Mouse (Mus musculus) spleen, adult 2 months (tissue): ENCODE results near the gene Fut11. TPM values are rescaled to one million over a fixed set of nuclear protein-coding genes. Genes with fewer than 3 reads are reported as not detected.

Experiments
- DNase-seq, 2 experiments: peaks; one replicate each; pipeline versions ENCODE4 v3.0.0 to v3.0.0-alpha.2; 2012 to 2021; ENCODE audit warnings: low spot score in 2 of 2, low read depth in 1 of 2
- H3K27ac ChIP-seq: fragments of 200-500 bp; 2 replicates; pipeline ENCODE4 v1.5.1; 2012; ENCODE audit warnings: low read length, inconsistent platforms; ENCODE audit not compliant: insufficient read depth
- H3K27me3 ChIP-seq: fragments of 200-500 bp; 2 replicates; pipeline ENCODE4 v1.6.1; 2012; ENCODE audit warnings: mild to moderate bottlenecking, moderate library complexity, low read length, inconsistent platforms; ENCODE audit not compliant: control insufficient read depth, insufficient read depth
- H3K36me3 ChIP-seq: fragments of 200-500 bp; 2 replicates; pipeline ENCODE4 v1.6.1; 2012; ENCODE audit warnings: mild to moderate bottlenecking, low read length, inconsistent platforms; ENCODE audit not compliant: control insufficient read depth, insufficient read depth
- H3K4me1 ChIP-seq: fragments of 200-500 bp; 2 replicates; pipeline ENCODE4 v1.6.1; 2011; ENCODE audit warnings: inconsistent platforms; ENCODE audit not compliant: control insufficient read depth, insufficient read depth, insufficient read length
- H3K4me3 ChIP-seq: fragments of 200-500 bp; 2 replicates; pipeline ENCODE4 v1.5.1; 2011; ENCODE audit warnings: mild to moderate bottlenecking, inconsistent platforms; ENCODE audit not compliant: insufficient read depth, insufficient read length; ENCODE audit errors: extremely low read depth
- CTCF ChIP-seq: fragments of 200-500 bp; IDR thresholded peaks from 2 replicates; pipeline ENCODE4 v1.5.1; 2011; ENCODE audit warnings: mild to moderate bottlenecking, inconsistent platforms; ENCODE audit not compliant: insufficient read depth, insufficient read length, insufficient replicate concordance; ENCODE audit errors: extremely low read depth
- POLR2A ChIP-seq: fragments of 200-500 bp; IDR thresholded peaks from 2 replicates; pipeline ENCODE4 v1.6.1; 2011; ENCODE audit warnings: low read depth, low read length, inconsistent platforms
- WGBS: fragments of 180-500 bp; shearing (Covaris S2); methylation state at CpG from one replicate; pipeline ENCODE4 v1.1.7; 2018; 5-methylcytosine and 5-hydroxymethylcytosine counted together
- polyA plus RNA-seq: library from polyadenylated mRNA; depleted of rRNA; stranded (reverse); fragments of >200 nt; gene quantifications from 2 replicates; pipeline ENCODE4 v1.2.3, GENCODE M21; 2012

Fut11 gene
- polyA plus RNA-seq, 1 experiment, result 10.5 TPM

DNA sequence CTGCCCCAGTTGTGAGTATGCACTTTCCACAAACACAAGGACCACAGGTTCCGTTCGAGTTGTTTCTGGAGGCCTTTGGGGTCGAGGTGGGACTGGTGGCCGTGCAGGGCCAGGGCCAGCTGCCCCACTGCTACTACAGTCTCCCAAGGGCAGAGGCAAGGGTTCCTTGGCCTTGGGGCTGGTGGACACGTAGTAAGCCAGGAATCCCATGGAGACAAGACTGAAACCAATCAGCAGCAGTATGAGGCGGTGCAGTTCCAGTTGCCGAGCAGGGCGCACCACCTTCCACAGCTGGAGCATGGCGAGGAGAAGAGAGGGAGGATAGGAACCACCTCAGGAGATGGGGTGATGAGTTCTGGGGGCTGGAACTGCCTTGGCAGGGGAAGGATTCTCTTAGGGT, 35.1 kb downstream of the Fut11 start:
- TF ChIP-seq CTCF, result no peak
- TF ChIP-seq POLR2A, result no peak
- H3K36me3 ChIP-seq, result peaks cover 31% of the 10 kb centered on the region
- 92% methylated on average over 9 of the region's 9 CpGs for WGBS
- DNase-seq, result no peak
- H3K27ac ChIP-seq, result no peak overlapping the region
- peaks cover 3% of the 10 kb centered on the region; the same call in 1 of the 2 replicates for H3K4me1 ChIP-seq
- no peaks in the 10 kb centered on the region for H3K27me3 ChIP-seq
- no peak overlapping the region for H3K4me3 ChIP-seq

- Histone ChIP-seq H3K4me1 (peaks cover 3% of the 10 kb centered on the region; the same call in 1 of the 2 replicates), H3K27me3 (no peaks in the 10 kb centered on the region), H3K4me3 (no peak overlapping the region), H3K36me3 (peaks cover 25% of the 10 kb centered on the region), H3K27ac (no peak overlapping the region)
- 87% methylated on average over 9 of the region's 9 CpGs for WGBS
- TF ChIP-seq POLR2A (no peak), CTCF (no peak)
- DNase-seq, result no peak
These were observed 36.3 kb downstream of the Fut11 start for GRCm38 (mm10) chr14:20730853-20731602.

- peak overlapping the region; percentile 92 for H3K4me3 ChIP-seq
- no peaks in the 10 kb centered on the region for H3K27me3 ChIP-seq
- H3K27ac ChIP-seq, result peak overlapping the region; percentile 93; the same call in 1 of the 2 replicates
- TF ChIP-seq CTCF (no peak), POLR2A (no peak)
- H3K4me1 ChIP-seq, result peaks cover 3% of the 10 kb centered on the region; the same call in 1 of the 2 replicates
- DNase-seq, result no peak
- peaks cover 13% of the 10 kb centered on the region for H3K36me3 ChIP-seq
- 33% methylated on average over 12 of the region's 12 CpGs for WGBS
These were observed 38.5 kb downstream of the Fut11 start for GRCm38 (mm10) chr14:20733041-20733951.

DNA sequence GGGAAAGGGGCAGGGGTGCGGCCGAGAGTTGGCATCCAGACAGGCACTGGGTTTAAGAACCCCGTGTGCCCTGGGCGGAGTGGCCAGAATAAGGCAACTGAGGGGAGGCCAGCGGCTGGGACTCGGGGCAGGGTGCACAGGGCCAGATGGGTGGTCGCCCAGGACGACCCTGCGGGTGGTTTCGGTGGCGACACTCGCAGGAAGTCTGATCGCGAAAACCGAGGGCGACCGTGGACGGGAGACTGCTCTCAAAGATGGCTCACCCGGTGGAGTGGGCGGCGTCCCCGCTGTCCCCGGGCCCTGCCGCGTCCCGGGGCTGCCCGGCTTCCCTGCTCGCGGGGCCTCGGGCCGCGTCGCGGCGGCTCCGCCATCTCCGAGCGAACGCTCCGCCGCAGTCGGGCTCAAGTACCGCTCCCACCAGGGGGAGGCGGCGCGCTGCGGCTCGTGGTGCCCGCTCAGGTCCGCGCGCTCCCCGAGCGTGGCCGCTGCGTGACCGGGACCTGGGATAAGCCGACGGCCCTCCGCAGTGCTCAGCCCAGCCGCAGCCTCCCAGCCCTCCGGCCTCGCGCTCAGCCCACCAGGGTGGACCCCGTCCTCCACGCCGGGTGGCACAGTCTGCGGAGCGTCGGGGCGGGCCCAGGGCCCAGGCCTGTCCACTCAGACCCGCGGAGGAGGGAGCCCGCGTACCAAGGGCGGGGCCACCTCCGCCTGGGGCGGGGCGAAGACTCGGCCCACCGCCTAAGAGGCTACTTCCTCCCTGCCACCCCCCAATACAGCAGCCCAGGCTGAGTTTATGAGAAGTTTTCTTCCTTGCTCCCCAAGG, 39.4 kb downstream of the Fut11 start, which contains the start of gene Ndst2:
Gene Ndst2 (minus strand): TSS at position 611 of the 823 bp plus-strand sequence.
- DNase-seq, result peak; percentile 80 to 87
- peak within 1 kb of the TSS; percentile 93 for H3K27ac ChIP-seq
- TF ChIP-seq POLR2A (peak; percentile 73), CTCF (no peak)

DNA sequence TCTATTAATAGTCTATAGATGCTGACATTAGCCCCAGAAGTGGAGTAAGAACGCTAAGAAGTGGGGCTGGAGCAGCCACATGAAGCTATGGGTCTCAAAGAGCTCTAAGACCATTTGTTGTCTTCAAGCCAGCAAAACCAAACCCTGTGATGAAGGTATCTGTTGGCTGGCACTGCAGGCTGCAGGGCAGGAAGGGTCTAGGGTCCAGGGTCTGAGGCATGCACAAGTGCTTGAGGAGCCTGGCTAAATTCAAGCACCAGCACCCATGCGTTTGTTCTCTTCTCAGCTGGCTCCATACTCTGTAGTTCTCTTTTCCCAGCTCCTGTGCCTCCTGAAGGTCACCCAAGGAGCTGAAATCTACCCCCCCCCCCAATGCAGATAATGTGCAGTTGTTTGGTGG, 40.3 kb downstream of the Fut11 start:
- TF ChIP-seq POLR2A, result no peak
- no peak for TF ChIP-seq CTCF
- Histone ChIP-seq H3K4me3 (no peak overlapping the region), H3K36me3 (peaks cover 2% of the 10 kb centered on the region), H3K4me1 (peaks cover 3% of the 10 kb centered on the region; the same call in 1 of the 2 replicates), H3K27me3 (no peaks in the 10 kb centered on the region), H3K27ac (no peak overlapping the region)
- WGBS, result 64% methylated on average over 2 of the region's 2 CpGs
- no peak for DNase-seq

More for the DNA sequence above, 39.4 kb downstream of the Fut11 start, which contains the start of gene Ndst2:
- Histone ChIP-seq H3K36me3 (peaks cover 10% of the 10 kb centered on the region), H3K27me3 (no peaks in the 10 kb centered on the region), H3K4me1 (peaks cover 3% of the 10 kb centered on the region; the same call in 1 of the 2 replicates), H3K4me3 (peak within 1 kb of the TSS; percentile 92)
- under 1% methylated on average over 79 of the region's 81 CpGs for WGBS

GRCm38 (mm10) chr14:20735892-20736390, 41.2 kb downstream of the Fut11 start:
- Histone ChIP-seq H3K4me3 (no peak overlapping the region), H3K36me3 (peaks cover 3% of the 10 kb centered on the region), H3K27me3 (no peaks in the 10 kb centered on the region), H3K4me1 (peaks cover 3% of the 10 kb centered on the region; the same call in 1 of the 2 replicates), H3K27ac (no peak overlapping the region)
- no peak for DNase-seq
- TF ChIP-seq POLR2A, result no peak
- TF ChIP-seq CTCF, result no peak
- 72% methylated on average over 13 of the region's 13 CpGs for WGBS
